Mouse (Mus musculus): ENCODE data around the gene Car12.

GRCm38 (mm10) chr9:66727333-66727732 lies 13.8 kb downstream of the Car12 start:
- TF ChIP-seq POLR2A (IDR thresholded peaks at IDR 0.05; ENCODE audit: insufficient read length, low read depth) (no peak), MYOD1 (IDR thresholded peaks at IDR 0.05; ENCODE audit: control insufficient read depth in 1 of 3, insufficient read length in 2 of 3, low read depth in 2 of 3) (no peak), USF1 (IDR thresholded peaks at IDR 0.05; ENCODE audit: low read depth) (no peak), POLR2AphosphoS2 (IDR thresholded peaks at IDR 0.05; ENCODE audit: insufficient read length, low read depth) (no peak), MAX (IDR thresholded peaks at IDR 0.05; ENCODE audit: low read depth) (no peak), MYOG (IDR thresholded peaks at IDR 0.05; ENCODE audit: control insufficient read depth in 1 of 3, insufficient read depth in 1 of 3, insufficient read length in 2 of 3, low read depth in 2 of 3) (no peak), TCF3 (IDR thresholded peaks at IDR 0.05; ENCODE audit: insufficient read length, low read depth) (no peak), E2F4 (IDR thresholded peaks at IDR 0.05; ENCODE audit: insufficient read depth) (no peak), SRF (IDR thresholded peaks at IDR 0.05; ENCODE audit: control insufficient read depth, insufficient read length, low read depth) (no peak)
